Mouse (Mus musculus): ENCODE measurements around the gene Alg9.

The Alg9 gene

GRCm38 (mm10) chr9:50884741-50885599 is 110.2 kb downstream of the Alg9 start:
- in situ Hi-C loops (cut with MboI, MseI): loop anchor here (5.0 kb wide), 1 partner anchor 92 kb away; no protein-coding TSS in a partner anchor

- in situ Hi-C loops (cut with MboI, MseI): loop anchor here (5.0 kb wide), 1 partner anchor 92 kb away; no protein-coding TSS in a partner anchor
Observed at GRCm38 (mm10) chr9:50885600-50885987, 110.8 kb downstream of the Alg9 start.

GRCm38 (mm10) chr9:50886870-50887269 is 112.1 kb downstream of the Alg9 start:
- in situ Hi-C loops (cut with MboI, MseI): loop anchor here (5.0 kb wide), 1 partner anchor 90 kb away; no protein-coding TSS in a partner anchor

GRCm38 (mm10) chr9:50887351-50887750 is 112.5 kb downstream of the Alg9 start:
- in situ Hi-C loops (cut with MboI, MseI): loop anchor here (5.0 kb wide), 1 partner anchor 90 kb away; no protein-coding TSS in a partner anchor

- in situ Hi-C loops (cut with MboI, MseI): loop anchor here (5.0 kb wide), 1 partner anchor 88 kb away; no protein-coding TSS in a partner anchor
Observed at GRCm38 (mm10) chr9:50889211-50889610, 114.4 kb downstream of the Alg9 start.

- in situ Hi-C loops (cut with MboI, MseI): loop anchor here (5.0 kb wide), 1 partner anchor 87 kb away; no protein-coding TSS in a partner anchor
Observed at GRCm38 (mm10) chr9:50889964-50890363, 115.1 kb downstream of the Alg9 start.

GRCm38 (mm10) chr9:50890494-50891090 is 115.8 kb downstream of the Alg9 start:
- in situ Hi-C loops (cut with MboI, MseI): no loop called here

All from regulatory T cell (primary cell).